ENCODE assay signal across 8 mouse cellular contexts in the genomic region with DNA sequence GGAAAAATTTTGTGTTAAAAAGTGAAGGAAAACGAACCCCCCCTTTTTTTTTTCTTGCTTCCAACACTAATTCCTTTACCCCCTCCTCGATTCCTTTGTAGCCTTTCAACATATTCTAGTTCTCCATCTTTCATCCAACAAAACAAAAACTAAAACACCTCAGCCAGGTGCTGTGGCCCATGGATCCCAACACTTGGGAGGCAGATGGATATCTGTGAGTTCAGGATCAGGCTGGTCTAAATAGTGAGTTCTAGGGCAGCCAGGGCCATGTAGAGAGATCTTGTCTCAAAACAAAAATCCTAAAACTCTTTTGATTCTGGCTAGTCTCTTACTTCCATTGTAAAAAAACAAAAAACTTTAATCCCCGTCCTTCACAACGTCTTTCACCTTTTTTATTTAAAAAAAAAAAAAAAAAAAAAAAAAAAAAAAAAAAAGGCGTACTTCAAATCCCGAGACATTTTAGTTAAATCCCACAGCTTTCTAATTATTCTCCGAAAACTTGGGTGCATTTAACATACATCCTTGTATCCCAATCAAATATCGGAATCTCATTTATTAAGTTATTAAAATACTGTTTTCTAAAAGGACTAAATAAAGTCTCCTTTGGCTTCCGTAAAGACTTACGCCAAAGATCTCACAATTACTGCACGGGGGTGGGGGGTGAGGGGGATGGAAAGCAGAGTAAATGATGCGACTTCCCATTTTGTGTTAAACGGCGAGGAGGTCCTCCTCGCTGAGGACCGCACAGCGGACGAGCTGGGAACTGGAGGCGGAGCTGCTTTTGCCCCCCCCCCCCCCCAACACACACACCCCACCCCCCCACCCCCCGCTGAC. TPM values are rescaled to one million over a fixed set of nuclear protein-coding genes. Genes with fewer than 3 reads are reported as not detected.
DNase-seq lines count a peak whose midpoint lies in the region; ATAC-seq and TF ChIP-seq lines count a peak whose summit lies in the region.

No protein-coding gene starts in this region.

- no peak overlapping the region; the same call in 1 of the 2 replicates for H3K9ac ChIP-seq in forebrain, embryonic 11.5 days (ENCODE audit: low read length)
- H3K9ac ChIP-seq in liver, embryonic 11.5 days (ENCODE audit: low read depth, low read length) = peak overlapping the region; percentile 98

- H3K27ac ChIP-seq in gastrocnemius, adult 2 months = peak overlapping the region; percentile 96
- no peak overlapping the region for H3K27ac ChIP-seq in forebrain, embryonic 11.5 days (ENCODE audit: low read depth, low read length)
- peak overlapping the region; percentile 43; the same call in 1 of the 2 replicates for H3K27ac ChIP-seq in liver, embryonic 11.5 days (ENCODE audit: low read depth, low read length)

- intact Hi-C loops in gastrocnemius, adult 2 months (cut with DNase I) = no loop called here

- 10% methylated on average over 18 of the region's 20 CpGs for WGBS in forebrain, embryonic 11.5 days
- 10% methylated on average over 20 of the region's 20 CpGs for WGBS in liver, embryonic 11.5 days

- peaks cover 2% of the 10 kb centered on the region; the same call in 1 of the 2 replicates for H3K36me3 ChIP-seq in forebrain, embryonic 11.5 days (ENCODE audit: control insufficient read depth, insufficient read depth, low read length)
- H3K36me3 ChIP-seq in liver, embryonic 11.5 days (ENCODE audit: control insufficient read depth, insufficient read depth, low read length) = peaks cover 23% of the 10 kb centered on the region; the same call in 1 of the 2 replicates

- TF ChIP-seq CTCF in gastrocnemius, adult 2 months (IDR thresholded peaks at IDR 0.05) = peak; percentile 36

- peak overlapping the region; percentile 99 for H3K4me3 ChIP-seq in gastrocnemius, adult 2 months
- peak overlapping the region; percentile 88 for H3K4me3 ChIP-seq in forebrain, embryonic 11.5 days (ENCODE audit: low read depth, low read length)
- H3K4me3 ChIP-seq in liver, embryonic 11.5 days (ENCODE audit: low read depth, low read length) = peak overlapping the region; percentile 97

- H3K27me3 ChIP-seq in forebrain, embryonic 11.5 days (ENCODE audit: control insufficient read depth, insufficient read depth, low read length) = no peaks in the 10 kb centered on the region
- no peaks in the 10 kb centered on the region for H3K27me3 ChIP-seq in liver, embryonic 11.5 days (replicated peaks; ENCODE audit: control insufficient read depth, insufficient read depth, low read length)

- H3K4me2 ChIP-seq in forebrain, embryonic 11.5 days (ENCODE audit: low read depth, low read length, severe bottlenecking) = peak overlapping the region; percentile 40; the same call in 1 of the 2 replicates
- peak overlapping the region; percentile 61 for H3K4me2 ChIP-seq in liver, embryonic 11.5 days

- peak; percentile 71 for ATAC-seq in CD4-positive, CD25-positive, alpha-beta regulatory T cell, adult 4 months
- ATAC-seq in forebrain, embryonic 11.5 days (replicated peaks; ENCODE audit: low FRiP score) = peak; percentile 93; the same call in 1 of the 2 replicates
- ATAC-seq in liver, embryonic 11.5 days (replicated peaks; ENCODE audit: low FRiP score) = no peak

- peaks cover 19% of the 10 kb centered on the region for H3K4me1 ChIP-seq in forebrain, embryonic 11.5 days (replicated peaks; ENCODE audit: control insufficient read depth, insufficient read depth, low read length)
- H3K4me1 ChIP-seq in liver, embryonic 11.5 days (replicated peaks; ENCODE audit: control insufficient read depth, insufficient read depth, low read length) = peaks cover 39% of the 10 kb centered on the region

- DNase-seq in gastrocnemius, adult 2 months = no peak
- DNase-seq in gastrocnemius, adult 18-20 months (ENCODE audit: low spot score) = no peak
- no peak for DNase-seq in forebrain, embryonic 11.5 days (ENCODE audit: low spot score)
- DNase-seq in liver, embryonic 11.5 days (ENCODE audit: low spot score) = no peak
- DNase-seq in urinary bladder, adult 18-20 months (ENCODE audit: low spot score in 2 of 2) = no peak
- no peak for DNase-seq in adrenal gland, adult 2 months
- DNase-seq in spleen, postnatal 10 days (ENCODE audit: low spot score in 2 of 2) = no peak

- H3K9me3 ChIP-seq in forebrain, embryonic 11.5 days (ENCODE audit: control insufficient read depth, low read length) = no peaks in the 10 kb centered on the region
- no peaks in the 10 kb centered on the region for H3K9me3 ChIP-seq in liver, embryonic 11.5 days (ENCODE audit: control insufficient read depth, low read length)

RNA-seq across cellular contexts. Expression of a gene that starts 0.6 kb away (rescaled TPM):
- 10 to 100 TPM; 24.9 to 33.9 TPM for total RNA-seq in gastrocnemius, adult 2 months (2021)
- total RNA-seq in gastrocnemius, adult 18-20 months (2021) = 10 to 100 TPM; 27.2 to 28.4 TPM
- 100 to 1,000 TPM; 108 to 120 TPM for polyA plus RNA-seq in CD4-positive, CD25-positive, alpha-beta regulatory T cell, adult 4 months (2017; shearing (Covaris generic))
- 85.2 and 92.3 TPM in 2 replicates for polyA plus RNA-seq in forebrain, embryonic 11.5 days (2014; fragmentation: Nextera tagmentation; extraction: Ambion mirVana)
- polyA plus RNA-seq in liver, embryonic 11.5 days (2014; fragmentation: Nextera tagmentation; extraction: Ambion mirVana) = 93.7 and 102 TPM in 2 replicates
- 10 to 100 TPM; 35.4 to 63.5 TPM for total RNA-seq in adrenal gland, adult 2 months (2021)
- 1.2 and 2.1 TPM in 2 replicates for polyA plus RNA-seq in adrenal gland, adult 2 months (2012; rRNA removed)

RNA-seq across cellular contexts. Expression of a gene that starts 20.3 kb away (rescaled TPM):
- total RNA-seq in gastrocnemius, adult 2 months (2021) = 1 to 10 TPM; 4.9 to 5.2 TPM
- total RNA-seq in gastrocnemius, adult 18-20 months (2021) = 1 to 10 TPM; 3.0 to 8.3 TPM
- 1 to 10 TPM in 1 of 2 experiments, not detected in 1; 1.4 TPM for polyA plus RNA-seq in CD4-positive, CD25-positive, alpha-beta regulatory T cell, adult 4 months (2017; shearing (Covaris generic))
- polyA plus RNA-seq in forebrain, embryonic 11.5 days (2014; fragmentation: Nextera tagmentation; extraction: Ambion mirVana) = 12.5 and 14.5 TPM in 2 replicates
- 10.1 and 12.2 TPM in 2 replicates for polyA plus RNA-seq in liver, embryonic 11.5 days (2014; fragmentation: Nextera tagmentation; extraction: Ambion mirVana)
- total RNA-seq in adrenal gland, adult 2 months (2021) = 10 to 100 TPM; 51.6 to 63.5 TPM
- 108 and 128 TPM in 2 replicates for polyA plus RNA-seq in adrenal gland, adult 2 months (2012; rRNA removed)

RNA-seq across cellular contexts. Expression of a gene that starts 28.3 kb away (rescaled TPM):
- total RNA-seq in gastrocnemius, adult 2 months (2021) = 10 to 100 TPM; 34.3 to 48.7 TPM
- total RNA-seq in gastrocnemius, adult 18-20 months (2021) = 10 to 100 TPM; 24.6 to 31.9 TPM
- 10 to 100 TPM in 1 of 2 experiments, 1 to 10 TPM in 1; 7.8 to 11.4 TPM for polyA plus RNA-seq in CD4-positive, CD25-positive, alpha-beta regulatory T cell, adult 4 months (2017; shearing (Covaris generic))
- polyA plus RNA-seq in forebrain, embryonic 11.5 days (2014; fragmentation: Nextera tagmentation; extraction: Ambion mirVana) = 64.6 and 72.1 TPM in 2 replicates
- 367 and 406 TPM in 2 replicates for polyA plus RNA-seq in liver, embryonic 11.5 days (2014; fragmentation: Nextera tagmentation; extraction: Ambion mirVana)
- 10 to 100 TPM; 82.8 to 97.9 TPM for total RNA-seq in adrenal gland, adult 2 months (2021)
- polyA plus RNA-seq in adrenal gland, adult 2 months (2012; rRNA removed) = 161 and 269 TPM in 2 replicates

Comparison
In these comparisons a context has a peak if more than half of its experiments do, and no peak if none do; other contexts are left out.
1. RNA of a gene that starts 0.6 kb away (polyA plus RNA-seq): 108 to 120 TPM in CD4-positive, CD25-positive, alpha-beta regulatory T cell, adult 4 months, 93.7 to 102 TPM in liver, embryonic 11.5 days and 85.2 to 92.3 TPM in forebrain, embryonic 11.5 days; 1.2 to 2.1 TPM in adrenal gland, adult 2 months; every median in the first group is over 10 times any median in the second.
2. Peak in every context shown above with its lines, with median percentiles within 50 percentile points of each other: H3K4me3 ChIP-seq.